Mouse (Mus musculus) cerebellum, postnatal 14 days (tissue): ENCODE measurements around the gene Gpatch11.

Experiments used
- DNase-seq, 2 experiments: peaks; one replicate each; pipeline ENCODE4 v3.0.0; 2021; ENCODE audit warnings: mixed read lengths in 2 of 2

Gpatch11 gene

GRCm38 (mm10) chr17:78895394-78895793 is 60.0 kb downstream of the Gpatch11 start:
- peak in 1 of 2 experiments; percentile 56 for DNase-seq
